Mouse (Mus musculus) A20 (cell line): Measurements from ENCODE around the gene Amigo3.

Experiments
- DNase-seq: peaks from one replicate; pipeline ENCODE4 v3.0.0-alpha.2; 2011; ENCODE audit warnings: low read depth, low spot score

The Amigo3 gene

GRCm38 (mm10) chr9:108083561-108083960, 30.6 kb downstream of the Amigo3 start:
- DNase-seq: no peak

DNA sequence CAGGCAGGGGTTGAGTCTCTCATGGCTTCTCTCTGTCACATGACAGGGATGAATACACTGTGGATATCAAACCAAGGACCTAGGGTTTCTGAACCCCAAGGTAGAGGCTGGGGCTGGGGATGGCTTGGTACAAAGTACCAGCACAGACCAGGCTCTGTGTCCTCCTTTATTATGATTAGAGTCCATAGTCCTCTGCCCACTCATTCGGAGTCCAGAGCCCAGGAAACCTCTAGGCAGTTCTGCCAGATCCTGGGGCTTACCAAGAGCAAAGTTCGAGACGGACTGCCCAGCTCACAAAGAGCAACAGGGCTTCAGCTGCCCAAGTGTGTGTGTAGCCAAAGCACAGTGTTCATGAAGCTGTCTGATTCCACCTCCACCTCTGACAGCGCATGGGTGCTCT, 32.3 kb downstream of the Amigo3 start:
- no peak for DNase-seq

- no peak for DNase-seq
Measured at GRCm38 (mm10) chr9:108090611-108091120, 37.7 kb downstream of the Amigo3 start.

DNA sequence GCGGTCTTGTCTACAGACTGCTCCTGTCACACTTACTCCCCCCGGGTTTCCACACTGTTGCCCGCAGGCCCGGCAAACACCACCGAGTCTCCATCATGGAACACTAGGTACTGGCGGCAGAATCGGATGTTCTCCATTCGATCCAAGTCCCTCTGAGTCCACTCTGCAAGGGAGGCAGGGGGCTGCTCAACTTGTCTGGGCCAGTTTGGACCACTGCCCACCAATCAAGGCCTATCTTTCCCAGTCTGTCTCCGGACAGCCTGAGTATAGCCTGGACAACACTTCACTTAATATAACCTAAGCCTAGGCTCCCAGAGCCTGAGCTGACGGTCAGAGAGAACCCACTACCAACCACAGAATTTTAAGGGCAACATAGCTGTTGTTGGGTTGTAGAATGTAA, 40.6 kb downstream of the Amigo3 start:
- DNase-seq: peak; percentile 35

GRCm38 (mm10) chr9:108094184-108094941, 41.4 kb downstream of the Amigo3 start, which contains the start of gene Apeh:
Gene Apeh, minus strand, starts transcription at chr9:108094606.
- DNase-seq: peak; percentile 98

GRCm38 (mm10) chr9:108094998-108095411, 42.0 kb downstream of the Amigo3 start:
- peak; percentile 71 for DNase-seq

DNA sequence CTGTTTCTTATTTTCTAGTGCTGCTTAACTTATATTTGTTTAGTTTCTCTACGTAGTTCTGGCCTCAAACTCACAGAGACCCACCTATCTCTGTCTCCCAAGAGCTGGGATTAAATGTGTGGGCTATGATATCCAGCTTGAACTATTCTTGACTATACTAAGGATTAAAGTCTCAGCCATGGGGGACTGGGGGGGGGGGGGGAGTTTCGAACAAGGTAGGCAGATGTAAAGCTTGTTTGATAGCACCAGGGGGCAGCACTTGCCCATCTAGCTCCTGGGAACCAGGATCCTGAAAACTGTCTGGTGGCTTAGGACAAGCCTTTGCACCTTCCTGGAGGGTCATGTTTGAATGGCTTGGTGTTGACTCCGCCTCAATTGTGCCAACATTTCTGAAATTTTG, 42.6 kb downstream of the Amigo3 start:
- DNase-seq: peak; percentile 75

DNA sequence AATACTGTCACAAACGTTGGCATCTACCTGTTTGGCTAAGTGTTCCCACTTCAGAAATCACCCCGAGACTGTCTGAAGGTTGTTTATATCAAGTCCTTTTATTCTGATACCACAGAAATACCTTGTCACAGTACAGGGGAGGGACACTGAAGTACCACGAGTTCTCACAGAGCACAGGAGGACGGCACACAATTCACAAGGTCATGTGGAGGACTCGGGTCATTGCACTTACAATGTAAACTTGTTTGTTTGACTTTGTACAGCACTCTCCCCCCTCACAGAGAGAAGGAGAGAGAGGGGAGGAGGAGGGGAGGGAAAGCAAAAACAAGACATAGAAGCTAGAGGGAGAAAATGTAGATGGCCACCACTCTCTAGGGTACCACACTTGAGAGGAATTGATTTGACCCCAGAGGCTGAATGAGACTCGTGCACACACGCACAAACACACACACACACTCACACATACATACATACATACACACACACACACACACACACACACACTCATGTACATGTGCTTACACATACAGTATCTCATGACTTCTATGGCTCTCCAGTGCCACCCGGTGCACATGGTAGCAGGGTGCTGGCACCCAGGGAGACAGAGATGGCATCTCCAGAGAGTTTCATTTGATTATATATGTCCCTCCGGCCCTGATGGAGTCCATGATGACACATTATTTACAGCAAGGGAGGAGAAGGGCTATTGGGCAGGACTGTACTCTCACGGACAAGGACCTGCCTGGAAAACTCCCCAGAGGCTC, 43.2 kb downstream of the Amigo3 start:
- DNase-seq: no peak

DNA sequence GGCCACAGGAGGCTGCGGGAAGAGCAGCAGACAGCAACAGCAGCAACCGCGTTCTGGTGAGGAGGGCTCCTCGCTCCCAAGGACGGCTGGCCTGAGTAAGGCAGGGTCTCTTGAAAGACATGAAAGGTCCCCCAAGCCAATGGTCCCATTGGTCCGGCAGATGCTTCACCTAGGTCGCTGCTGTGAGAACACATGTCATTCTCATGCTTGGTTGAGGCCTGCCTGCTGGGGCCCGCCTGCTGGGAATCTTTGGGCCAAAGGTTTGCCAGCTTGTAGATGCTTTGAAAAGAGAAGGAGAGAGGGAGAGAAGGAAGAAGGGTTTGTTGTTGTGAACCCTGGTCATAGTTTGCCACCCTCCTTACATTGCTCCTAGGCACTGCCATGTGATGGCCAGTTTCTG, 46.7 kb downstream of the Amigo3 start:
- DNase-seq: no peak

- peak; percentile 86 for DNase-seq
Measured at GRCm38 (mm10) chr9:108104766-108105548, 52.0 kb downstream of the Amigo3 start.
